Mouse (Mus musculus): ENCODE measurements around the gene Egfl8. TPM values are rescaled to one million over a fixed set of nuclear protein-coding genes. Genes with fewer than 3 reads are reported as not detected.

The Egfl8 gene
- total RNA-seq, 1 experiment from 2014 or later, result 3.0 TPM

Other genes with a start within 250 kb of the Egfl8 start
- gene Btnl1, start 238.8 kb downstream of the Egfl8 start, total RNA-seq (2017), result 0.19 TPM in 1 of 3 replicates, not detected in the others
- gene BC051142, start 217.2 kb downstream of the Egfl8 start, total RNA-seq (2017), result 2.6 to 4.7 TPM in 2 of 3 replicates, not detected in the other
- gene Btnl4, start 138.7 kb downstream of the Egfl8 start, total RNA-seq (2017), result not detected in 3 replicates
- not detected in 3 replicates for gene Btnl6, start 98.6 kb downstream of the Egfl8 start, total RNA-seq (2017)
- gene Notch4, start 51.7 kb downstream of the Egfl8 start, total RNA-seq (2017), result 0.29 to 0.48 TPM in 2 of 3 replicates, not detected in the other
- gene Gpsm3, start 26.2 kb downstream of the Egfl8 start, total RNA-seq (2017), result 64.4 to 104 TPM (median 95.5 TPM) in 3 replicates
- 26.8 to 34.9 TPM (median 30.9 TPM) in 3 replicates for gene Pbx2, start 24.7 kb downstream of the Egfl8 start, total RNA-seq (2017)
- 3.7 to 7.3 TPM (median 5.1 TPM) in 3 replicates for gene Ager, start 18.1 kb downstream of the Egfl8 start, total RNA-seq (2017)
- gene Rnf5, start 12.3 kb downstream of the Egfl8 start, total RNA-seq (2017), result 8.6 to 21.8 TPM (median 14.6 TPM) in 3 replicates
- gene Agpat1, start 11.7 kb downstream of the Egfl8 start, total RNA-seq (2017), result 14.3 to 26.9 TPM (median 16.4 TPM) in 3 replicates
- 30.4 to 67.0 TPM (median 38.4 TPM) in 3 replicates for gene Ppt2, start 12.5 kb upstream of the Egfl8 start, total RNA-seq (2017)
- 0.29 to 1.9 TPM (median 0.75 TPM) in 3 replicates for gene Prrt1, start 13.6 kb upstream of the Egfl8 start, total RNA-seq (2017)
- 5.6 to 15.1 TPM (median 6.4 TPM) in 3 replicates for gene Fkbpl, start 28.8 kb upstream of the Egfl8 start, total RNA-seq (2017)
- gene Atf6b, start 31.2 kb upstream of the Egfl8 start, total RNA-seq (2017), result 17.4 to 26.0 TPM (median 23.4 TPM) in 3 replicates
- gene Tnxb, start 54.6 kb upstream of the Egfl8 start, total RNA-seq (2017), result not detected in 3 replicates
- gene C4b, start 127.9 kb upstream of the Egfl8 start, total RNA-seq (2017), result 0.19 to 0.64 TPM (median 0.19 TPM) in 3 replicates
- gene Cyp21a1, start 188.6 kb upstream of the Egfl8 start, total RNA-seq (2017), result not detected in 3 replicates
- gene Stk19, start 221.0 kb upstream of the Egfl8 start, total RNA-seq (2017), result 28.8 to 49.5 TPM (median 40.0 TPM) in 3 replicates
- gene Dxo, start 221.0 kb upstream of the Egfl8 start, total RNA-seq (2017), result 13.2 to 57.9 TPM (median 29.1 TPM) in 3 replicates
- 55.7 to 103 TPM (median 62.4 TPM) in 3 replicates for gene Skiv2l, start 234.2 kb upstream of the Egfl8 start, total RNA-seq (2017)
- gene Nelfe, start 234.4 kb upstream of the Egfl8 start, total RNA-seq (2017), result 16.3 to 45.3 TPM (median 33.1 TPM) in 3 replicates
- gene Cfb, start 246.5 kb upstream of the Egfl8 start, total RNA-seq (2017), result 1.1 to 4.8 TPM (median 2.8 TPM) in 3 replicates